Mouse (Mus musculus): ENCODE results near the gene C1qa. TPM values are rescaled to one million over a fixed set of nuclear protein-coding genes. Genes with fewer than 3 reads are reported as not detected.

Gene C1qa
- polyA plus RNA-seq, 1 experiment, result not detected

DNA sequence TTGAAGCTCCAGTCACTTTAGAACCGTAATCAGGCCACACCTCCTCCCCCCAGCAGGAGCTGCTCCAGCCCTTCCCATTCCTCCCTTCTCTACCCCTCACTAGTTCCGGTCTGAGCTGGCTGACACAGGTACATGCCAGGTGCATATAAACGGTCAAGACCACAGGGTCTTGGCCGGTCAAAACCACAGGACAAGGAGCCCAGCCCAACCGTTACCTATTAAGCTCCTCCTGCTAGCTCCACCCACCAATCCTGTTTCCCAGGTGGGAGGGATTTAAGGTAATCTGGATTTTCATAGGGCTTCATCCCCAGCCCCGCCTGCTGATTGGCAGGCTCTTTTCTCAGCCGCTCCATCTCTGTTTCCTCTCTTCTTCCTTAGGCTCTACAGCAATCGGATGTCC lies 20.4 kb downstream of the C1qa start:
- Histone ChIP-seq H3K4me3 (ENCODE audit: insufficient read depth, poor library complexity, severe bottlenecking) (no peak overlapping the region), H3K79me2 (ENCODE audit: control insufficient read depth, insufficient read depth) (no peaks in the 10 kb centered on the region), H3K36me3 (ENCODE audit: control insufficient read depth, insufficient read depth) (no peaks in the 10 kb centered on the region), H3ac (ENCODE audit: control insufficient read depth, insufficient read length, low read depth) (no peak overlapping the region), H3K79me3 (ENCODE audit: low read depth) (no peaks in the 10 kb centered on the region), H3K27me3 (ENCODE audit: control insufficient read depth, insufficient read depth, insufficient read length) (peaks cover 29% of the 10 kb centered on the region)
- TF ChIP-seq FOSL1 (IDR thresholded peaks at IDR 0.05; ENCODE audit: insufficient read depth, low read length, poor library complexity, severe bottlenecking), result no peak
- TF ChIP-seq MYOD1 (IDR thresholded peaks at IDR 0.05; ENCODE audit: control insufficient read depth, insufficient read length, low read depth), result no peak
- no peak for TF ChIP-seq MYOG (IDR thresholded peaks at IDR 0.05; ENCODE audit: control insufficient read depth, extremely low read depth, insufficient read length)
- TF ChIP-seq CTCF (IDR thresholded peaks at IDR 0.05; ENCODE audit: control insufficient read depth, insufficient read depth, insufficient read length), result no peak
- TF ChIP-seq CEBPB (IDR thresholded peaks at IDR 0.05; ENCODE audit: low read depth), result no peak
- no peak for TF ChIP-seq MAX (IDR thresholded peaks at IDR 0.05)
- no peak for TF ChIP-seq USF1 (IDR thresholded peaks at IDR 0.05; ENCODE audit: low read depth)

DNA sequence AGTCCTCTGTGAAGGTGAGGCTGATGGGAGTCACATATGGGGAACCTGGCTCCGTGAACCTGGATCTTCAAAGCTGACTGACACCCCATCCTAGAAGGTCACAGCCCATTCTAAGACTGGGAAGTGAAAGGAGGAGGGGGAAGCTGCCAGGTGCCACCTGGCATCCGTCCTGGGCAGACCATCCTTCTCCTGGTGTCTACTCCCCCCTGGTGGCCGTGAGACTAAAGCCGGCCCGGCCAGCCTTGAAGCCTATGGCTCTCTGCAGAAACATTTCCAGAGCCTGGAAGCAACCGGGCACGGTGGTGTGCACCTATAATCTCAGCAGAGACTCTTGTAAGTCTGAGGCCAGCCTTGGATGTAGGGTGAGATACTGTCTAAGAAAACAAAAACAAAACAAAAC lies 21.6 kb downstream of the C1qa start:
- Histone ChIP-seq H3K27me3 (ENCODE audit: control insufficient read depth, insufficient read depth, insufficient read length) (peaks cover 32% of the 10 kb centered on the region), H3K79me2 (ENCODE audit: control insufficient read depth, insufficient read depth) (no peaks in the 10 kb centered on the region), H3K36me3 (ENCODE audit: control insufficient read depth, insufficient read depth) (no peaks in the 10 kb centered on the region), H3K4me3 (ENCODE audit: insufficient read depth, poor library complexity, severe bottlenecking) (no peak overlapping the region), H3K79me3 (ENCODE audit: low read depth) (no peaks in the 10 kb centered on the region), H3ac (ENCODE audit: control insufficient read depth, insufficient read length, low read depth) (no peak overlapping the region)
- no peak for TF ChIP-seq MYOD1 (IDR thresholded peaks at IDR 0.05; ENCODE audit: control insufficient read depth, insufficient read length, low read depth)
- TF ChIP-seq CTCF (IDR thresholded peaks at IDR 0.05; ENCODE audit: control insufficient read depth, insufficient read depth, insufficient read length), result peak; percentile 27

DNA sequence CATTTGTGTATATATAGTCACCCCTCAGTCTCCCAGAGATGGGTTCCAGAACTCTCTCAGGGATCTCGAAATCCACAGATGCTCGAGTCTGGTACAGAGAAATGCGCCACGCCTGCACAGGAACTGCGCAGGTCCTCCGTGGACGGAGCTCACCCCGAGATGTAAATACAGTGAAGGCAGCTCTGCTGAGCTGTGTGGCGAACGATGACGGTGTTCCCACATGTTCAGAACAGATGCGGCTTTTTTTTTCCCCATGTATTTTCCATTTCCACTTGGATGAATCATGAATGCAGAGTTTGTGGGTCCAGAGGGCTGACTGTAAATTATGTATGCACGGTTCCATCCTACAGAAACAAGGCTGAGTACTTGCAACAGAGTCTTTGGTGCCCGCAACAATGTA lies 23.6 kb downstream of the C1qa start:
- H3K27me3 ChIP-seq (ENCODE audit: control insufficient read depth, insufficient read depth, insufficient read length), result peaks cover 28% of the 10 kb centered on the region
- H3K79me3 ChIP-seq (ENCODE audit: low read depth), result no peaks in the 10 kb centered on the region
- no peak overlapping the region for H3K4me3 ChIP-seq (ENCODE audit: insufficient read depth, poor library complexity, severe bottlenecking)
- H3ac ChIP-seq (ENCODE audit: control insufficient read depth, insufficient read length, low read depth), result no peak overlapping the region
- TF ChIP-seq USF1 (IDR thresholded peaks at IDR 0.05; ENCODE audit: low read depth) (no peak), CEBPB (IDR thresholded peaks at IDR 0.05; ENCODE audit: low read depth) (no peak), CTCF (IDR thresholded peaks at IDR 0.05; ENCODE audit: control insufficient read depth, insufficient read depth, insufficient read length) (no peak), FOSL1 (IDR thresholded peaks at IDR 0.05; ENCODE audit: insufficient read depth, low read length, poor library complexity, severe bottlenecking) (no peak), MYOD1 (IDR thresholded peaks at IDR 0.05; ENCODE audit: control insufficient read depth, insufficient read length, low read depth) (no peak), MYOG (IDR thresholded peaks at IDR 0.05; ENCODE audit: control insufficient read depth, extremely low read depth, insufficient read length) (no peak), MAX (IDR thresholded peaks at IDR 0.05) (no peak)
- H3K79me2 ChIP-seq (ENCODE audit: control insufficient read depth, insufficient read depth), result no peaks in the 10 kb centered on the region
- no peaks in the 10 kb centered on the region for H3K36me3 ChIP-seq (ENCODE audit: control insufficient read depth, insufficient read depth)

DNA sequence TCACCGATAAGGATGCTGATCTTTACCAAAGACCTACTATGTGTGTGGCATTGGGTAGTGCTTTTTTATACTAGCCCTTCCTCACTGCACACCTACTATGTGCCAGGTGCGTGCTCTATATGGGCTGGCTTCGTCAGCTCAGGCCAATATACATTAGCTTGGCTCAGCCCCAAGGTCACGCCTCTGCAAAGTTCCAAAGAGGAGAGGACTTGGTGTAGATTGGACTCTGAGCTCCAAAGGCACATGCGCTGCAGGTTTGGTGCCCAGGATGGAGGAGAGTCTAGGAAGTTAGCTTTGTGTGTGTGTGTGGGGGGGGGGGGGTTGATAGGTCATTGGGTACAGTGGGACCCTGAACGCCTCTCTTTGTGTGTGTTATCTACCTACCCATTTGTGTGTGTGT lies 30.2 kb downstream of the C1qa start:
- no peaks in the 10 kb centered on the region for H3K79me2 ChIP-seq (ENCODE audit: control insufficient read depth, insufficient read depth)
- H3K4me3 ChIP-seq (ENCODE audit: insufficient read depth, poor library complexity, severe bottlenecking), result no peak overlapping the region
- no peak overlapping the region for H3ac ChIP-seq (ENCODE audit: control insufficient read depth, insufficient read length, low read depth)
- peaks cover 49% of the 10 kb centered on the region for H3K27me3 ChIP-seq (ENCODE audit: control insufficient read depth, insufficient read depth, insufficient read length)
- no peaks in the 10 kb centered on the region for H3K79me3 ChIP-seq (ENCODE audit: low read depth)
- no peak for TF ChIP-seq MYOD1 (IDR thresholded peaks at IDR 0.05; ENCODE audit: control insufficient read depth, insufficient read length, low read depth)
- no peak for TF ChIP-seq CEBPB (IDR thresholded peaks at IDR 0.05; ENCODE audit: low read depth)
- TF ChIP-seq MAX (IDR thresholded peaks at IDR 0.05), result no peak
- no peak for TF ChIP-seq MYOG (IDR thresholded peaks at IDR 0.05; ENCODE audit: control insufficient read depth, extremely low read depth, insufficient read length)
- no peak for TF ChIP-seq USF1 (IDR thresholded peaks at IDR 0.05; ENCODE audit: low read depth)
- no peak for TF ChIP-seq CTCF (IDR thresholded peaks at IDR 0.05; ENCODE audit: control insufficient read depth, insufficient read depth, insufficient read length)
- no peak for TF ChIP-seq FOSL1 (IDR thresholded peaks at IDR 0.05; ENCODE audit: insufficient read depth, low read length, poor library complexity, severe bottlenecking)
- no peaks in the 10 kb centered on the region for H3K36me3 ChIP-seq (ENCODE audit: control insufficient read depth, insufficient read depth)

DNA sequence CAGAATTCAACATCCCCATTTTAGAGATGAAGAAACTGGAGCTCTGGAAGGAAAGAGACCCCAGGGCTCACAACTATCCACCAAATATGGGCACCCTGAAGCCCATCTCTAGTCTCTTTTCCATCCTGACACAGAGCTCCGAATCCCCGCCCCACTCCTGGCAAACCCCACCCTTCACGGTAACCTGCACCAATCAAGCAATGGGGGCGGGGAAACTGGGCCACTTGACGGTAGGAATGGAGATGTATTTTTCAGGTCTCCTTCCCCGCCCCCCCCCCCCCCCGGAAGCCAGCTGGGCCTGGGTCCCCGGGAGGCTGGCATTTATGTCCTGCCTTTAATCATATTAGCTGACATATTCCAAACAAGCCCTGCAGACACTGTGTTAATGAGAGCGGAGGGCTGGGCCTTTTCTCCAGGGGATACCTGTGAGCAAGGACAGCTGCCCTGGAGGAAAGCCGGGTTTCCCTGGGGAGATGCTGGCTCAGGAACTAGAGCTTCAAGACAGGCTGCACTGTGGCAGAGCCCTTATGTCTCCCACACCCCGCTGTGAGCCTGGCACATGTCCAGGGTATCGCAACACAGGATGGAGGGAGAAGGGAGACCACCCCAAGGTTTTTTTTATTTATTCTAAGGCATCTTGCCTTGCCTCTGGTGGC lies 30.8 kb downstream of the C1qa start:
- H3K27me3 ChIP-seq (ENCODE audit: control insufficient read depth, insufficient read depth, insufficient read length), result peaks cover 54% of the 10 kb centered on the region

DNA sequence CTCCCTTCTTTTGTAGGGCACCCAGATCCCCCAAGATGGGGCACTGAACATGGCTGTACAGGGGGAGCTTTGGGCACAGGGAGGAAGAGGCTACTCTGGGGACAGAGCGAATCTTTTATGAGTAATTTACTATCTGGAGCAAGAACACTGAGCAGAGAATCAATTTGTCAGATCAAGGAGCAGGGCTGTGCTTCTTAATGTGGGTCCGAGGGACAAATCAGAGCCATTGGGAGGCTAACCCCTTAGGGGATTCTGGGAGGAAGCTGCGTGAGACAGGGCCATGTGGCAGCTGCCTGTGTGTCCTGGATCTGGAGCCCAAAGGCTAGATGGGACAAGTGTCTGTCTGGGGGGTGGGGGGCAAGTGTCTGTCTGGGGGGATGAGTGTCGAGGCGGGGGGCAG lies 33.1 kb downstream of the C1qa start:
- no peak overlapping the region for H3ac ChIP-seq (ENCODE audit: control insufficient read depth, insufficient read length, low read depth)
- peaks cover 62% of the 10 kb centered on the region for H3K27me3 ChIP-seq (ENCODE audit: control insufficient read depth, insufficient read depth, insufficient read length)
- H3K79me2 ChIP-seq (ENCODE audit: control insufficient read depth, insufficient read depth), result no peaks in the 10 kb centered on the region
- TF ChIP-seq CEBPB (IDR thresholded peaks at IDR 0.05; ENCODE audit: low read depth), result no peak
- no peak for TF ChIP-seq CTCF (IDR thresholded peaks at IDR 0.05; ENCODE audit: control insufficient read depth, insufficient read depth, insufficient read length)
- no peak for TF ChIP-seq MYOD1 (IDR thresholded peaks at IDR 0.05; ENCODE audit: control insufficient read depth, insufficient read length, low read depth)
- TF ChIP-seq MYOG (IDR thresholded peaks at IDR 0.05; ENCODE audit: control insufficient read depth, extremely low read depth, insufficient read length), result no peak
- TF ChIP-seq USF1 (IDR thresholded peaks at IDR 0.05; ENCODE audit: low read depth), result no peak
- TF ChIP-seq MAX (IDR thresholded peaks at IDR 0.05), result no peak
- TF ChIP-seq FOSL1 (IDR thresholded peaks at IDR 0.05; ENCODE audit: insufficient read depth, low read length, poor library complexity, severe bottlenecking), result no peak
- no peak overlapping the region for H3K4me3 ChIP-seq (ENCODE audit: insufficient read depth, poor library complexity, severe bottlenecking)
- H3K79me3 ChIP-seq (ENCODE audit: low read depth), result no peaks in the 10 kb centered on the region
- H3K36me3 ChIP-seq (ENCODE audit: control insufficient read depth, insufficient read depth), result no peaks in the 10 kb centered on the region

More for the DNA sequence above, 30.8 kb downstream of the C1qa start:
- no peak for TF ChIP-seq MYOG (IDR thresholded peaks at IDR 0.05; ENCODE audit: control insufficient read depth, extremely low read depth, insufficient read length)
- no peak for TF ChIP-seq USF1 (IDR thresholded peaks at IDR 0.05; ENCODE audit: low read depth)
- no peak for TF ChIP-seq MYOD1 (IDR thresholded peaks at IDR 0.05; ENCODE audit: control insufficient read depth, insufficient read length, low read depth)
- TF ChIP-seq MAX (IDR thresholded peaks at IDR 0.05), result no peak
- TF ChIP-seq CTCF (IDR thresholded peaks at IDR 0.05; ENCODE audit: control insufficient read depth, insufficient read depth, insufficient read length), result no peak
- no peak for TF ChIP-seq FOSL1 (IDR thresholded peaks at IDR 0.05; ENCODE audit: insufficient read depth, low read length, poor library complexity, severe bottlenecking)
- no peak for TF ChIP-seq CEBPB (IDR thresholded peaks at IDR 0.05; ENCODE audit: low read depth)
- Histone ChIP-seq H3K79me3 (ENCODE audit: low read depth) (no peaks in the 10 kb centered on the region), H3K4me3 (ENCODE audit: insufficient read depth, poor library complexity, severe bottlenecking) (no peak overlapping the region), H3ac (ENCODE audit: control insufficient read depth, insufficient read length, low read depth) (no peak overlapping the region), H3K79me2 (ENCODE audit: control insufficient read depth, insufficient read depth) (no peaks in the 10 kb centered on the region), H3K36me3 (ENCODE audit: control insufficient read depth, insufficient read depth) (no peaks in the 10 kb centered on the region)

All from C2C12 (cell line).